Mouse (Mus musculus) spleen, adult 2 months (tissue): Measurements from ENCODE around the gene Usp7. TPM values are rescaled to one million over a fixed set of nuclear protein-coding genes. Genes with fewer than 3 reads are reported as not detected.

Experiments
- DNase-seq, 2 experiments: peaks; one replicate each; pipeline versions ENCODE4 v3.0.0 to v3.0.0-alpha.2; 2012 to 2021; ENCODE audit warnings: low spot score in 2 of 2, low read depth in 1 of 2
- H3K27ac ChIP-seq: fragments of 200-500 bp; 2 replicates; pipeline ENCODE4 v1.5.1; 2012; ENCODE audit warnings: low read length, inconsistent platforms; ENCODE audit not compliant: insufficient read depth
- H3K27me3 ChIP-seq: fragments of 200-500 bp; 2 replicates; pipeline ENCODE4 v1.6.1; 2012; ENCODE audit warnings: mild to moderate bottlenecking, moderate library complexity, low read length, inconsistent platforms; ENCODE audit not compliant: control insufficient read depth, insufficient read depth
- H3K36me3 ChIP-seq: fragments of 200-500 bp; 2 replicates; pipeline ENCODE4 v1.6.1; 2012; ENCODE audit warnings: mild to moderate bottlenecking, low read length, inconsistent platforms; ENCODE audit not compliant: control insufficient read depth, insufficient read depth
- H3K4me1 ChIP-seq: fragments of 200-500 bp; 2 replicates; pipeline ENCODE4 v1.6.1; 2011; ENCODE audit warnings: inconsistent platforms; ENCODE audit not compliant: control insufficient read depth, insufficient read depth, insufficient read length
- H3K4me3 ChIP-seq: fragments of 200-500 bp; 2 replicates; pipeline ENCODE4 v1.5.1; 2011; ENCODE audit warnings: mild to moderate bottlenecking, inconsistent platforms; ENCODE audit not compliant: insufficient read depth, insufficient read length; ENCODE audit errors: extremely low read depth
- CTCF ChIP-seq: fragments of 200-500 bp; IDR thresholded peaks from 2 replicates; pipeline ENCODE4 v1.5.1; 2011; ENCODE audit warnings: mild to moderate bottlenecking, inconsistent platforms; ENCODE audit not compliant: insufficient read depth, insufficient read length, insufficient replicate concordance; ENCODE audit errors: extremely low read depth
- POLR2A ChIP-seq: fragments of 200-500 bp; IDR thresholded peaks from 2 replicates; pipeline ENCODE4 v1.6.1; 2011; ENCODE audit warnings: low read depth, low read length, inconsistent platforms
- WGBS: fragments of 180-500 bp; shearing (Covaris S2); methylation state at CpG from one replicate; pipeline ENCODE4 v1.1.7; 2018; 5-methylcytosine and 5-hydroxymethylcytosine counted together
- polyA plus RNA-seq: library from polyadenylated mRNA; depleted of rRNA; stranded (reverse); fragments of >200 nt; gene quantifications from 2 replicates; pipeline ENCODE4 v1.2.3, GENCODE M21; 2012

Usp7 gene
- polyA plus RNA-seq, 1 experiment: 26.3 TPM

DNA sequence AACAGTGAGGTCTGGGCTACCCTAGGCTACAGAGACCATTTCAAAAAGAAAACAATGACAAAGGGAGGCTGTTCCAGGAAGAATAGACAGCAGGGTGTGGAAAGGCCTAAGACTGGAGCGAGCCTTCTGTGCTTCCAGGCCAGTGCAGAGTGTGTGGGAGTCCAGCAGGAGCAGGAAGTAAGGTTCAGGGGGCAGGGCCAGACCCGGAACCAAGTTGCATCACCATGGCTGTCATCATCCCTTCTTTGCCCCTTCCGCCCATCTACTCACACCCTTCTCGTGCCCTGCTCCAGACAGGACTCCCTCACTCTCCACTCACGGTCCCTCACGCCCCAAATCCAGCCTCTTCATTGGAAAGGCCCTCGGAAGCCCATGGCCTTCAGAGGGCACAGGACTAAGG lies 124.8 kb downstream of the Usp7 start:
- no peak for DNase-seq
- 80% methylated on average over 7 of the region's 7 CpGs for WGBS
- Histone ChIP-seq H3K36me3 (no peaks in the 10 kb centered on the region; the same call in 1 of the 2 replicates), H3K27ac (no peak overlapping the region), H3K4me1 (peaks cover 5% of the 10 kb centered on the region), H3K4me3 (no peak overlapping the region), H3K27me3 (no peaks in the 10 kb centered on the region)
- TF ChIP-seq CTCF: no peak
- no peak for TF ChIP-seq POLR2A

DNA sequence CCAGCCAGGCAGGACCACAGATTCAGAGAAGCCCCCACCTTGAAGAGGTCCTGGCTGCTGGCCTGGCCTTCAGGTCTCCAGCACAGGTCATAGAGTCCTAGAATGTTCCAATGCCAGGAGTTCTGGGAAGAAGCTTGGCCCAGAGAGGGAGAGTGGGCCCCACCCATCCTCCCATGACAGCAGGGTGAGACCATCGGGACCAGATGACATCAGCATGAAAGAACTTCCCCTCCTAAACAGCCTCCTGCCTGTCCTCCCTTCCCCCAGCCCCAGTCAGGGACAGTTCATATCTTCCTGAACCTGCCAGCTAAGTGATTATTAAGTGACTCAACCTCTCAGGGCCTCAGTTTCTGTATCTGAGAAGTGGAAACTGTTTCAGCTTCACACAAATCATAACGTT lies 125.7 kb downstream of the Usp7 start:
- no peaks in the 10 kb centered on the region for H3K27me3 ChIP-seq
- H3K36me3 ChIP-seq: peaks cover 5% of the 10 kb centered on the region; the same call in 1 of the 2 replicates
- H3K4me3 ChIP-seq: no peak overlapping the region
- peaks cover 5% of the 10 kb centered on the region for H3K4me1 ChIP-seq
- TF ChIP-seq CTCF (no peak), POLR2A (no peak)
- no peak for DNase-seq
- 34% methylated on average over 2 of the region's 2 CpGs for WGBS
- H3K27ac ChIP-seq: no peak overlapping the region; the same call in 1 of the 2 replicates

DNA sequence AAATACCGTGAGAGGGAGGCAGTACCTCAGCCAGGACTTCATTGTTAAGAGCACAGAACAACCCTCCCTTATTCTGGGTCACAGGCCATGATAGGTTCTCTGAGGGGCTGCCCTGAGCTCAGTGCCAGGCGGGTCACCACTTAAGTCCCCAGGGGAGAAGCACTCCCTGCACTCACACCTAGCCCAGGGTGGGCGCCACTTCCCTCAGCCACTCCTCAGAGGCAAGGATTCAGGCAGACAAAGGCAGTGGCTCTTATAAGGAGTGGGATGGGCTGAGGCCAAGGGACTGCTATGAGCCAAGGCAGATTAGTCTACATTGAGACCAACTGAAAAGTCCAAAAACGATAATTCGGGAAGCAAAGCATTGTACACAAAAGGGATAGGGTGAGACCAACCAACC lies 126.7 kb downstream of the Usp7 start:
- no peak overlapping the region for H3K4me3 ChIP-seq
- H3K27me3 ChIP-seq: no peaks in the 10 kb centered on the region
- H3K27ac ChIP-seq: no peak overlapping the region
- 94% methylated on average over 5 of the region's 5 CpGs for WGBS
- H3K36me3 ChIP-seq: peaks cover 9% of the 10 kb centered on the region
- DNase-seq: no peak
- TF ChIP-seq POLR2A (no peak), CTCF (no peak)
- H3K4me1 ChIP-seq: peaks cover 3% of the 10 kb centered on the region; the same call in 1 of the 2 replicates

DNA sequence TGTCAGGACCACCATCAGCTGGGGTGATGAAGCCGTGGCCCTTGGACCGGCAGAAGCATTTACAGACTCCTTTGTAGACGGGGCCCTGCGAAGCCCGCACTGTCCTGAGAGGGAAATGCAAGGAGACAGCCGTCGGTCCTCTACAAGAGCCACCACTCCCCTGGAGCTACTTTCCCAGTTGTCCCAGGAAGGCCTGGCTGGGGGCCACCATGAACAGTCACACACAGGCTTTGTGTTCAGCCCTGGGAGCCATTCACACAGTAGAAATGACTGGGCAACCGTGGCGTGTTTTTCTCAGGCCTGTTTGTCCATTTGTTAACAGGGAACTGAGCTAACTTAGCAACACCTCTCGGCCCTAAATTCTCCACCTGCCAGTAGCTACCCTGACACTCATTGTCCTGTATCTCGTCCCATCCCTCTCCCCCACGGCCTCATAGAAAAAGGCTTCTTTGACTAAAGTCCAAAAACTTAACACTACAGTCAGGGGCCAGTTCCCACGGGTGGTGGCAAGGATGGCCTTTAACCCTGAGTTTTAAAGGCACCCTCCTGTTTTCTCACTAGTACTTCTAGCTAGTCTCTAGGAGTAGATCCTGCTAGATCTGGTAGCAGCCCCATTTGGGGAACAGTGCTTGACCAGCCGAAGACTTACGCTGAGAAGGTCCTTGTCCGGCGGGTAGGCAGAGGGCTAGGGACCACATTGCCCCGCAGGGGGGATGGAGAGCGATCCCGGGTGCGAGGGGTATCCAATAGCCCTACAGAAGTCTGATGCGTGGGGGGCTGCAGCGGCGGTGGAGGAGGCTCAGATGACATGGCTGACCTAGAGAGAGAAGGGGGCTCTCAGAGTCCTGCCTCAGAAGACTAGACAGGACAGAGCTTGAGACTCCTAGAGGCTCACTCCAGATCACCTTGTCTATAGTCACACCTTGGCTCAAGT lies 128.2 kb downstream of the Usp7 start:
- WGBS: 92% methylated on average over 24 of the region's 24 CpGs
- Histone ChIP-seq H3K36me3 (peaks cover 11% of the 10 kb centered on the region), H3K4me1 (peaks cover 3% of the 10 kb centered on the region; the same call in 1 of the 2 replicates), H3K4me3 (no peak overlapping the region), H3K27me3 (no peaks in the 10 kb centered on the region), H3K27ac (no peak overlapping the region)
- TF ChIP-seq CTCF (no peak), POLR2A (no peak)
- DNase-seq: no peak

DNA sequence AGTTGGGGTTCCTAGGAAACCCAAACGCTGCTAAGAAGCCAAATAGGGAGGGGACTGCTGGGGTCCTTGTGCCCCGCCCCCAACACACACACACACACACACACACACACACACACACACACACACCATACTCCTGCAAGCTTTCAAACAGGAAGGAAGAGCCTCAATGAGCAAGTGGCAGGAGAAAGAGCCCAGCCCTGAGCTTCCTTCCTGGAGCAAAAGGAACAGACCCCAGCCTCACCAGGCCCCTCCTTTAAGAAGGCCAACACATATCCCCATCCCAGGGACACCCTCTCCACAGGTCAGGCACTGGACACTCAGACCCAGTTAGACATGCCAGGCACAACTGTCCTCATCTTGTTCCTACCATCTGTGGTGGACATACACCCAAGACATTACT lies 129.1 kb downstream of the Usp7 start:
- no peak overlapping the region for H3K27ac ChIP-seq
- H3K27me3 ChIP-seq: no peaks in the 10 kb centered on the region
- no peak overlapping the region for H3K4me3 ChIP-seq
- DNase-seq: no peak
- peaks cover 3% of the 10 kb centered on the region; the same call in 1 of the 2 replicates for H3K4me1 ChIP-seq
- 48% methylated on average over 2 of the region's 2 CpGs for WGBS
- TF ChIP-seq POLR2A (no peak), CTCF (no peak)
- H3K36me3 ChIP-seq: peaks cover 11% of the 10 kb centered on the region

DNA sequence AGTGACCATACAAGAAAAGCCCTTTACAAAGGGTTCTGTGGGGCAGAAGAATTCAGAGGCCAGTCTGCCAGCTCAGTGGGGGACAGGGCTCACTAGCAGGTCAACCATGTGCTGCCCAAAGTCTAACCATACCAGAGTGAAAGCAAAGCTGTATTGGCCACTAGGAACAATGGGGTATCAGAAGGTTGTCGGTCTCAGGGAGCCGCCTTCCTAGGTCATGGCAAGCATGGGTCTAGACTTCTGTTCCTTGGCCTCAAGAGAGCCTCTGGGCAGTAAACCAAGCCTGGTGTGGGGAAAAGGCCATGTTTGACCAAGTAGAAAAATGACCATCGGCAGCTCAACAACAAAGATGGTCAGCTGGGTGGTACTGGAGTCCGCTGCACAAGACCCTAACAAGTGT lies 133.3 kb downstream of the Usp7 start:
- no peak for DNase-seq
- Histone ChIP-seq H3K4me1 (no peaks in the 10 kb centered on the region), H3K36me3 (peaks cover 23% of the 10 kb centered on the region), H3K27ac (no peak overlapping the region), H3K4me3 (no peak overlapping the region), H3K27me3 (no peaks in the 10 kb centered on the region)
- WGBS: 97% methylated on average over 4 of the region's 4 CpGs
- TF ChIP-seq CTCF (no peak), POLR2A (no peak)

DNA sequence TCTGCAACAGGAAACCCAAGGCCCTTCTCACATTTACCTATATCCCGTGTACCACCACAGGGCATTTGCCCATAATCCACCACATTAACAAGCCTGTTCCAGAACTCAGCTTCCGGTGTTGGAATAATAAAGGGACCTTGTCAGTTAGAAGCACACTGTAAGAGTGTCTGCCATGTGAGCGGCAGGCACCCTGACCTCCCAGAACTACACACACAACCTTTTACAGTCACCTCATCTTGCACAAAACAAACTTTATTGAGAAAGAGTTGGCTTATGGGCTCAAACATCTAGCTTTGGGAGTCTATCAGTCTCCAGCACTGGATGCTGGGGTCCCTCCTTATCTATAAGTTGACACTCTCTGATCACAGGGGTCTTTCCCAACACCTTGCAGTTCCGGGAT lies 133.8 kb downstream of the Usp7 start:
- no peak for DNase-seq
- no peaks in the 10 kb centered on the region for H3K4me1 ChIP-seq
- H3K36me3 ChIP-seq: peaks cover 26% of the 10 kb centered on the region
- WGBS: 92% methylated on average over 4 of the region's 4 CpGs
- no peaks in the 10 kb centered on the region for H3K27me3 ChIP-seq
- H3K27ac ChIP-seq: no peak overlapping the region
- no peak overlapping the region for H3K4me3 ChIP-seq
- TF ChIP-seq CTCF: no peak
